Mouse (Mus musculus) heart, embryonic 11.5 days (tissue): Measurements from ENCODE around the gene Ephx1. TPM values are rescaled to one million over a fixed set of nuclear protein-coding genes. Genes with fewer than 3 reads are reported as not detected.
"Not testable (repeated sequence)": the region's sequence is repeated elsewhere in the genome, so short reads cannot be mapped to it uniquely, and the experiment has no call there.

Experiments
- ATAC-seq: fragments of 200-750 bp; cut with Nextera tagmentation; replicated peaks from 2 replicates; pipeline ENCODE4 v1.8.0; 2017; ENCODE audit warnings: moderate library complexity; ENCODE audit not compliant: insufficient number of reproducible peaks, low FRiP score, low TSS enrichment
- H3K27ac ChIP-seq: fragments of 300-500 bp; sonication (generic); 2 replicates; pipeline ENCODE4 v1.5.1; 2014; ENCODE audit warnings: mild to moderate bottlenecking, low read depth, low read length
- H3K27me3 ChIP-seq: fragments of 300-500 bp; sonication (generic); 2 replicates; pipeline ENCODE4 v1.6.1; 2014; ENCODE audit warnings: mild to moderate bottlenecking, low read length, mixed read lengths; ENCODE audit not compliant: control insufficient read depth, insufficient read depth
- H3K36me3 ChIP-seq: fragments of 300-500 bp; sonication (generic); 2 replicates; pipeline ENCODE4 v1.6.1; 2014; ENCODE audit warnings: mild to moderate bottlenecking, low read length, moderate library complexity, mixed read lengths; ENCODE audit not compliant: control insufficient read depth, insufficient read depth
- H3K4me1 ChIP-seq: fragments of 300-500 bp; sonication (generic); 2 replicates; pipeline ENCODE4 v1.6.1; 2014; ENCODE audit warnings: low read length; ENCODE audit not compliant: control insufficient read depth, insufficient read depth
- H3K4me2 ChIP-seq: fragments of 300-500 bp; sonication (generic); 2 replicates; pipeline ENCODE4 v1.6.1; 2014; ENCODE audit warnings: mild to moderate bottlenecking, moderate library complexity
- H3K4me3 ChIP-seq: fragments of 300-500 bp; sonication (generic); 2 replicates; pipeline ENCODE4 v1.5.1; 2014; ENCODE audit warnings: low read depth, low read length
- H3K9ac ChIP-seq: fragments of 300-500 bp; sonication (generic); 2 replicates; pipeline ENCODE4 v1.6.1; 2014; ENCODE audit warnings: mild to moderate bottlenecking, low read depth, low read length, moderate library complexity
- H3K9me3 ChIP-seq: fragments of 300-500 bp; sonication (generic); replicated peaks from 2 replicates; pipeline ENCODE4 v1.6.1; 2016; ENCODE audit warnings: low read length; ENCODE audit not compliant: control insufficient read depth
- WGBS: fragments of 180-500 bp; shearing (Covaris S2); extraction: QIAGEN DNeasy Blood & Tissue Kit; methylation state at CpG from one replicate; pipeline ENCODE4 v1.1.7; 2014; ENCODE audit not compliant: insufficient replicate concordance; 5-methylcytosine and 5-hydroxymethylcytosine counted together
- polyA plus RNA-seq: library from polyadenylated mRNA; unstranded; fragments of >200 nt; fragmentation: Nextera tagmentation; extraction: Ambion mirVana; gene quantifications from 2 replicates; pipeline ENCODE4 v1.2.1, GENCODE M21; 2014

Gene Ephx1
- polyA plus RNA-seq, 1 experiment from 2014 or later, result 3.8 TPM

- Histone ChIP-seq H3K4me3 (no peak overlapping the region), H3K9ac (no peak overlapping the region), H3K4me2 (no peak overlapping the region), H3K36me3 (no peaks in the 10 kb centered on the region), H3K4me1 (0 out of 2 replicates have a peak, but pooled peaks cover 4% of the 10 kb centered on the region), H3K27ac (no peak overlapping the region), H3K9me3 (no peaks in the 10 kb centered on the region), H3K27me3 (0 out of 2 replicates have a peak, but pooled peaks cover 3% of the 10 kb centered on the region)
- 46% methylated on average over 10 of the region's 10 CpGs for WGBS
- no peak for ATAC-seq
Observed at GRCm38 (mm10) chr1:181000501-181001092, 20.1 kb downstream of the Ephx1 start.

GRCm38 (mm10) chr1:180992142-180992541 is 28.6 kb downstream of the Ephx1 start:
- Histone ChIP-seq H3K27ac (no peak overlapping the region), H3K4me2 (no peak overlapping the region), H3K4me3 (no peak overlapping the region), H3K36me3 (no peaks in the 10 kb centered on the region), H3K27me3 (0 out of 2 replicates have a peak, but pooled peaks cover 5% of the 10 kb centered on the region), H3K4me1 (0 out of 2 replicates have a peak, but pooled peaks cover 2% of the 10 kb centered on the region), H3K9ac (no peak overlapping the region), H3K9me3 (no peaks in the 10 kb centered on the region)
- WGBS, result 41% methylated on average over 3 of the region's 3 CpGs
- ATAC-seq, result no peak

GRCm38 (mm10) chr1:180990671-180991070 is 30.0 kb downstream of the Ephx1 start:
- H3K27me3 ChIP-seq, result 0 out of 2 replicates have a peak, but pooled peaks cover 3% of the 10 kb centered on the region
- 0 out of 2 replicates have a peak, but pooled peaks cover 2% of the 10 kb centered on the region for H3K9me3 ChIP-seq
- H3K36me3 ChIP-seq, result no peaks in the 10 kb centered on the region
- no peak overlapping the region for H3K4me2 ChIP-seq
- 0 out of 2 replicates have a peak, but pooled peaks cover 2% of the 10 kb centered on the region for H3K4me1 ChIP-seq
- no peak for ATAC-seq
- 59% methylated on average over 3 of the region's 3 CpGs for WGBS
- no peak overlapping the region for H3K4me3 ChIP-seq
- H3K9ac ChIP-seq, result no peak overlapping the region
- no peak overlapping the region for H3K27ac ChIP-seq

DNA sequence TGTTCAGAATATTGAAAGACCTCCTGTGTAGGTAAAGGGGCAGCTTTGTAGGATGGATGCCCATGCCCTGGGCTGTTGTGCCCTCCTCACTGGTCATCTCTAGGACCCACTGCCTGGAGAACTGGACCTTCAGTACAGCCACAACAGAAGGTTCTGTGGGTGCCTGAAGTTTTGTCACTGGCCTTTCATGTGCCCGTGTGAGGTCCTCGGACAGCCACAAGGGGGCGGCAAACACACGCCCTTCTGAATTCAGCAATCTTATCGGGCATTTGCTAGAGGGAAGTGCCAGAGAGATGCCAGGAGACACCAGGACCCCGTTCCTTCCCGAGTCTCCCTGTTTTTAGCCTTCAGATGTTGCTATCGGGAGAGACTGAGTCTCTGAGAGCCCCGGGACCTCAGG is 32.9 kb downstream of the Ephx1 start:
- no peak for ATAC-seq
- 0 out of 2 replicates have a peak, but pooled peaks cover 2% of the 10 kb centered on the region for H3K9me3 ChIP-seq
- H3K27ac ChIP-seq, result no peak overlapping the region
- H3K4me2 ChIP-seq, result no peak overlapping the region; the same call in 1 of the 2 replicates
- WGBS, result 2% methylated on average over 9 of the region's 9 CpGs
- H3K27me3 ChIP-seq, result no peaks in the 10 kb centered on the region
- no peak overlapping the region for H3K9ac ChIP-seq
- no peaks in the 10 kb centered on the region for H3K36me3 ChIP-seq
- H3K4me3 ChIP-seq, result no peak overlapping the region
- 0 out of 2 replicates have a peak, but pooled peaks cover 2% of the 10 kb centered on the region for H3K4me1 ChIP-seq

DNA sequence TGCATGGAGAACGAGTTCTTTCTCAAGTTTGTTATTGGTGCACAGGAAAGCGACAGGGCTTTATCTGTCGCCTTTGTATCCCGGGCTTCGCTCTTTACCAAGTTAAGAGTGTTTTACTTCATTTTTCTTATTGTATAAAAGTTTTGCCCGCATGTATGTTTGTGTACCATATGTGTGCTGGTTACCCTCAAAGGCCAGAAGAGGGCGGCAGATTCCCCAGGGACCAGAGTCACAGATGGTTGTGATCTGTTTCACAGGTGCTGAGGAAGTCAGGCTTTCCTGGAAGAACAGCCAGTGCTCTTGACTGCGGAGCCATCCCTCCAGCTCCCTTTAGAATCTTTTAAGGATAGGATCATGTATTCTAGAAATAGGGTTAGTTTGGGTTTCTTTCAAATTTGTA is 34.0 kb downstream of the Ephx1 start:
- Histone ChIP-seq H3K27me3 (no peaks in the 10 kb centered on the region), H3K36me3 (no peaks in the 10 kb centered on the region), H3K4me1 (0 out of 2 replicates have a peak, but pooled peaks cover 2% of the 10 kb centered on the region), H3K4me2 (no peak overlapping the region), H3K9me3 (0 out of 2 replicates have a peak, but pooled peaks cover 2% of the 10 kb centered on the region), H3K9ac (no peak overlapping the region), H3K4me3 (no peak overlapping the region), H3K27ac (no peak overlapping the region)
- 85% methylated on average over 8 of the region's 8 CpGs for WGBS
- no peak for ATAC-seq

DNA sequence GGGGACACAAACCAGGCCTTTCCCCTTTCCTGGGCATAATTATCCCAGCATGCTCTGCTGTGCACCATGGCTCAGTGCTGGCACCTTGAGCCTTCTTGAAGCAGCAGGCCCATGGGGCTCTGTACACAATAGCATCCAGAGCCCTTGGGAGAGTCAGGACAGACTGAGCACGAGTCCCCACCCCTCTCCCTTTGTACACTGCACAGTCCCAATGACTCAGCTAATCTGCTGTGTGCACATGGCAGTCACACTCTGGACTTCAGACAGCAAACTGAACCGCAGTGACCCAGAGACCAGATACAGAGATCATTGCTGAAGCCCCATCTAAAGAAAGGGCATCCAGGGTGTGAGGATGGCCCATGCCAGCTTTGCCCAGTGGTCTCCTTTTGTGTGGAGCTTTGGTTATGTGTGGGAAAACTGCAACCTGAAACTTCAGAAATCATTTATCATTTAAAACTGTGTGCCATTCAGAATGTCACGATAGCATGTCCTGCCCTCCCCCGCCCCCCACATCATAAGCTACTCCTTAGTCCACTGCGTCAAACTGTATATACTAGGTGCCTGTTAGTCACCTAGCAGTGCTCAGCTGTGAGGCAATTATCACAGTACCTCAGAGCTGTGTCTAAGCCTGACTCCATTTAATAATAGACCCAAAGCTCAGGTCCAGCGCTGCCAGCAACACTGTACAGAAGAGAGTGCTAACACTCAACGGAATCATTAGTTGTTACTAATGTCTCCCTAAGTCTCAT is 39.2 kb downstream of the Ephx1 start:
- not testable (repeated sequence) for H3K27me3 ChIP-seq, H3K9me3 ChIP-seq, H3K4me2 ChIP-seq, H3K4me3 ChIP-seq, H3K27ac ChIP-seq, H3K4me1 ChIP-seq, H3K36me3 ChIP-seq, H3K9ac ChIP-seq
- ATAC-seq, result peak; percentile 67; the same call in 1 of the 2 replicates
- WGBS, result 77% methylated on average over 7 of the region's 7 CpGs

DNA sequence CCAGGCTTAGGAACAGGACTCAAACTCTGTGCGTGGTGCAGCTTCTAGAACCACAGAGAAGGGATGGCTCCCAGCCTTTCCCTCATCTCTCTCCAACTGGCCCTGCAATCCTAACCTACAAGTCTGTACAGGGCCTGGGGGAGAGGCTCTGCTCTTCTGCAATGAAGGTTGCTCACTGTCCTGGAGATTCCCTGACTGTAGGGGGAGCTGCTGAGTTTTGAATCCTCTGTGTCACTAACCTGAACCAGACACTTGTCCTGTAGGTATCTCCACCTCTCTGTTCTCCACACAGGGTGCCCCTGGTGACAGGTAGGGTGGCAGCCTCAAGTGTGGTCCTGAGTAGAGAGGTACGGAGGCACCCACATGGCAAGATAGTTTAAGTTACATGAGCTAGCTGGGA is 40.2 kb downstream of the Ephx1 start:
- no peak overlapping the region for H3K27ac ChIP-seq
- no peaks in the 10 kb centered on the region for H3K27me3 ChIP-seq
- H3K36me3 ChIP-seq, result no peaks in the 10 kb centered on the region
- ATAC-seq, result no peak
- WGBS, result 71% methylated on average over 2 of the region's 2 CpGs
- no peak overlapping the region for H3K4me2 ChIP-seq
- no peaks in the 10 kb centered on the region for H3K9me3 ChIP-seq
- H3K9ac ChIP-seq, result no peak overlapping the region
- H3K4me3 ChIP-seq, result no peak overlapping the region
- H3K4me1 ChIP-seq, result no peaks in the 10 kb centered on the region

DNA sequence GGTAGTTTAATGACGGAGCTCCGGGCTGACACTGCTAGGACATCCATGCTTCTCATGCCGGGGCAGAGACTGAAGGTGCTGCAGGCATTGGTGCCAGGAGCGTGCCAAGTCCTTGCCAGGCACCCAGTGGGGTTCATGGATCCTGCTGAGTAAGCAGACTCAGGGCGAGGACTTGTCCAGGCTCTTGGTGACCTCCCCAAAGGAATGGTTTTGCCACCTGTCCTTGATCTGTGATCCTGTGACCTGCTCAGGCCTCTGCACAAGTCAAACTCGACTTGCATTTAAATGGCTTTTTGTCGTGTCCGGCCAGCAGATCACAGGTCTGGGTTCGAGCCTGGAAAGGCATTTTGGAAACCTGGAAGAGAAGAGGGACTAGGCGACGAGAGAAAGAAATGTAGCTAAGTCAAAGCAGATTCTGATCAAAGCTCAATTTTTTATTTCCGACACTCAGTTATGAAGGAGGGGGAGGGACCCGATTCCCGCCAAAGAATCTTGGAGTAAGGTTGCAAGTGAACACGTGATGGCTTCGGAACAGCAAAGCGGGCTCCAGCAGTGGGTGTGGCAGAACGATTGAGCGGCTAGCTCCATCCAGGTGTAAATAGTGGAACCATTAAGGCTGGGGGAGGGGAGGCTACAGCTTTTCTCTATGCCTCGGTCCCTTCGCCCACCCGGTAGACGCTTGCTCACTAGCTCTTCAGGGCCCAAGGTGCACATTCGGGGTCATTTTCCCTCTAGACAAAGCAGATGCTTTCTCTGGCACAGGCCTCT is 41.0 kb downstream of the Ephx1 start:
- Histone ChIP-seq H3K27ac (no peak overlapping the region), H3K4me2 (no peak overlapping the region), H3K36me3 (no peaks in the 10 kb centered on the region), H3K9ac (no peak overlapping the region), H3K27me3 (no peaks in the 10 kb centered on the region), H3K9me3 (no peaks in the 10 kb centered on the region), H3K4me3 (no peak overlapping the region), H3K4me1 (no peaks in the 10 kb centered on the region)
- ATAC-seq, result no peak
- WGBS, result 76% methylated on average over 22 of the region's 24 CpGs
